Mouse (Mus musculus) heart, embryonic 11.5 days (tissue): ENCODE data around the gene Wdr24. TPM values are rescaled to one million over a fixed set of nuclear protein-coding genes. Genes with fewer than 3 reads are reported as not detected.

Experiments used
- microRNA-seq: library from miRNA; unstranded; fragments of <30 nt; microRNA quantifications from one replicate; pipeline ENCODE4, GENCODE M21; 2016; ENCODE audit warnings: borderline number of aligned reads
- polyA plus RNA-seq: library from polyadenylated mRNA; unstranded; fragments of >200 nt; fragmentation: Nextera tagmentation; extraction: Ambion mirVana; gene quantifications from 2 replicates; pipeline ENCODE4 v1.2.1, GENCODE M21; 2014

Gene Wdr24
- polyA plus RNA-seq, 1 experiment from 2014 or later = 14.4 TPM

Small RNAs within 50 kb of the gene (microRNA-seq; reads per million reads assigned to microRNA genes)
- gene Mir3082 (0.20 reads per million), gene Mir6966 (0.95 reads per million, percentile 12 among the genes with 10 or more reads in this experiment)

Other genes with a start within 250 kb of the Wdr24 start
- gene Lmf1, start 244.5 kb upstream of the Wdr24 start, polyA plus RNA-seq = 32.8 and 34.9 TPM in 2 replicates
- 2.1 and 2.7 TPM in 2 replicates for gene Gng13, start 106.5 kb upstream of the Wdr24 start, polyA plus RNA-seq
- gene Chtf18, start 96.2 kb upstream of the Wdr24 start, polyA plus RNA-seq = 12.6 and 12.8 TPM in 2 replicates
- 11.7 and 12.9 TPM in 2 replicates for gene Rpusd1, start 96.0 kb upstream of the Wdr24 start, polyA plus RNA-seq
- not detected in 2 replicates for gene Mslnl, start 87.6 kb upstream of the Wdr24 start, polyA plus RNA-seq
- gene Msln, start 69.2 kb upstream of the Wdr24 start, polyA plus RNA-seq = 3.1 and 3.4 TPM in 2 replicates
- 27.9 and 31.8 TPM in 2 replicates for gene Narfl, start 49.9 kb upstream of the Wdr24 start, polyA plus RNA-seq
- 47.2 and 52.3 TPM in 2 replicates for gene Haghl, start 38.0 kb upstream of the Wdr24 start, polyA plus RNA-seq
- 0.13 TPM in 1 of 2 replicates, not detected in the other for gene Ccdc78, start 37.0 kb upstream of the Wdr24 start, polyA plus RNA-seq
- 71.8 and 74.0 TPM in 2 replicates for gene Fam173a, start 30.7 kb upstream of the Wdr24 start, polyA plus RNA-seq
- gene AC134908.4, start 28.0 kb upstream of the Wdr24 start, polyA plus RNA-seq = 0.29 TPM in 1 of 2 replicates, not detected in the other
- gene Metrn, start 26.5 kb upstream of the Wdr24 start, polyA plus RNA-seq = 6.2 and 8.3 TPM in 2 replicates
- 1.1 and 1.4 TPM in 2 replicates for gene Fbxl16, start 14.5 kb upstream of the Wdr24 start, polyA plus RNA-seq
- 30.9 and 42.6 TPM in 2 replicates for gene Jmjd8, start 5.2 kb downstream of the Wdr24 start, polyA plus RNA-seq
- 292 and 322 TPM in 2 replicates for gene Stub1, start 9.8 kb downstream of the Wdr24 start, polyA plus RNA-seq
- 1.9 and 2.5 TPM in 2 replicates for gene Rhbdl1, start 13.7 kb downstream of the Wdr24 start, polyA plus RNA-seq
- gene Gm20683, start 18.1 kb downstream of the Wdr24 start, polyA plus RNA-seq = 0.70 and 1.1 TPM in 2 replicates
- 9.6 and 11.9 TPM in 2 replicates for gene Rhot2, start 21.2 kb downstream of the Wdr24 start, polyA plus RNA-seq
- gene Wdr90, start 37.9 kb downstream of the Wdr24 start, polyA plus RNA-seq = 12.3 and 14.0 TPM in 2 replicates
- gene Mcrip2, start 45.1 kb downstream of the Wdr24 start, polyA plus RNA-seq = 160 and 168 TPM in 2 replicates
- gene Mettl26, start 51.4 kb downstream of the Wdr24 start, polyA plus RNA-seq = 42.7 and 46.0 TPM in 2 replicates
- 0.17 and 0.47 TPM in 2 replicates for gene Wfikkn1, start 57.2 kb downstream of the Wdr24 start, polyA plus RNA-seq
- gene Rab40c, start 96.1 kb downstream of the Wdr24 start, polyA plus RNA-seq = 11.0 and 11.7 TPM in 2 replicates
- gene Pigq, start 121.3 kb downstream of the Wdr24 start, polyA plus RNA-seq = 71.2 and 77.1 TPM in 2 replicates
- gene Nhlrc4, start 121.3 kb downstream of the Wdr24 start, polyA plus RNA-seq = 0.34 and 0.42 TPM in 2 replicates
- 0.14 and 0.25 TPM in 2 replicates for gene A930017K11Rik, start 128.9 kb downstream of the Wdr24 start, polyA plus RNA-seq
- 12.7 and 15.2 TPM in 2 replicates for gene Capn15, start 162.2 kb downstream of the Wdr24 start, polyA plus RNA-seq
- 11.9 and 12.8 TPM in 2 replicates for gene Rab11fip3, start 245.9 kb downstream of the Wdr24 start, polyA plus RNA-seq